Mouse (Mus musculus) adrenal gland, adult 8-10 months (tissue): ENCODE data around the gene Nfix. TPM values are rescaled to one million over a fixed set of nuclear protein-coding genes. Genes with fewer than 3 reads are reported as not detected.
"Not testable (repeated sequence)": the region's sequence is repeated elsewhere in the genome, so short reads cannot be mapped to it uniquely, and the experiment has no call there.

Experiments
- DNase-seq: peaks from one replicate; pipeline ENCODE4 v3.0.0; 2022
- total RNA-seq, 4 experiments: library from RNA; stranded (reverse); gene quantifications; 2 replicates each; pipeline ENCODE4 v1.2.4; 2022

The Nfix gene
- total RNA-seq, 4 experiments from 2014 or later = 99.6 to 150 (median 117) TPM

DNA sequence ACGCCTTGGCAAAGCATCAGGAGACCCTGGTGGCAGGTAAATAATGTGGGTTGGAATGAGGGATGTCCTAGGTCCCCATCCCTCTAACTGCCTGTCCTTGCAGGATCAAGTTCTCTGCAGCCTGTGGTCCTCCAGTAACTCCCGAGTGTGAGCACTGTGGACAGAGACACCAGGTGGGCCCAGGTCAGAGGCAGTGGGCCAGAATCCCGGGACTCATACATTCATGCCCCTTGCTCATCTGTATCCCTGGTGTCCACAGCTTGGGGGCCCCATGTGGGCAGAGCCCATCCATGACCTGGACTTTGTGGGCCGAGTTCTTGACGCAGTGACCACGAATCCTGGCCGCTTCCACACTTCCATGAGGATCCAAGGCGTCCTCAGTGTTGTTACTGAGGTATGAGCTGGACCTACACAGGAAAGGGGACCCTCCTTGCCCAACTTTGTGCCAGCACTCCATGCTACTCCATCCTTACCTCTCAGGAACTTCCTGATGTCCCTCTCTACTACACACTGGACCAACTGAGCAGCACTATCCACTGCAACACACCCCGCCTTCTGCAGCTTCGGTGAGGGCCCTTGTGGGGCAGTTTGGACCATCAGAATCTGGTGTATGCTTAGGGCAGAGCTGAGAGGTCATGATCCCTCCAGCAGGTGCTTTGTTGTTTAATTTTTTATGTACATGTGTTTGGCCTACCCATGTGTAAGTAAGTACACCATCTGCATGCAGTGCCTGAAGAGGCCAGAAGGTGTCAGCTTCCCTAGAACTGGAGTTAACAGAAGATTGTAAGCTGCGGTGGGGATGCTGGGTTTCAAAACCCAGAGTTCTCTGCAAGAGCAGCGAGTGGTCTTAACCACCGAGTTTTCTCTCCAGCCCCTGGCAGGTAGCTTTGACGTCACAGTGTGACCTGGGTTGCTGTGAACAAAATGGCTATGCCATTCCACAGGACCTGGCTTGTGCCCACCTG is 102.7 kb downstream of the Nfix start:
- no peak for DNase-seq

DNA sequence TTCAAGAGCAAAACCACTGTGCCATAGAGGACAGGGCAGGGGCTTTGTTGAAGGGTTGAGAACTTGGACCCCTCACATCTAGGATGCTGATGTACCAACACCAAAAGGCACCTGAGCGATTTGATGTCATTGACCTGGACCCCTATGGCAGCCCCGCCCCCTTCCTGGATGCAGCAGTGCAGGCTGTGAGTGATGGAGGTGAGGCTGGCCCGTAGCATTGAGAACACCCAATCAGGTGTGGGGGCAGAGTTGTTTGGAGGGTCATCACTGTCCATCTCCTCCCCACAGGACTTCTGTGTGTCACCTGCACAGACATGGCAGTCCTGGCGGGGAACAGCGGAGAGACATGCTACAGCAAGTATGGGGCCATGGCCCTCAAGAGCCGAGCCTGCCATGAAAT is 105.0 kb downstream of the Nfix start:
- DNase-seq = no peak

DNA sequence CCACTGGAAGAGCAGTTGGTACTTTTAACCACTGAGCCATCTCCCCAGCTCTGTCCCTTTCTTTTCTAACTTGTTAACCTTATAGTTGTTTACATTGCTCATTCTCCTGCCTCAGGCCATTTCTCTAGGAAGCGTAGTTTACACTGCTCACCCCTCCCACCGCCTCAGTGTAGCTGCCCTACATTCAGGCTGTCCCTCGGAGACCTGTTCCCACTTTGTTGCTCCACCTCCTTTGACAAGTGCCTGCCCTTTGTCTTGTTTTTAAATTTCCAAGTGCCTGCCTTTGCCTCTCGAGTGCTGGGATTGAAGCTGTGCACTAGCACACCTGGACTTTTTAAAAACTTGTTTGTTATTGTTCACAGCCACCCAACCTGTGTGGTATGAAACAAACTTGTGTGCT is 106.8 kb downstream of the Nfix start:
- no peak for DNase-seq

DNA sequence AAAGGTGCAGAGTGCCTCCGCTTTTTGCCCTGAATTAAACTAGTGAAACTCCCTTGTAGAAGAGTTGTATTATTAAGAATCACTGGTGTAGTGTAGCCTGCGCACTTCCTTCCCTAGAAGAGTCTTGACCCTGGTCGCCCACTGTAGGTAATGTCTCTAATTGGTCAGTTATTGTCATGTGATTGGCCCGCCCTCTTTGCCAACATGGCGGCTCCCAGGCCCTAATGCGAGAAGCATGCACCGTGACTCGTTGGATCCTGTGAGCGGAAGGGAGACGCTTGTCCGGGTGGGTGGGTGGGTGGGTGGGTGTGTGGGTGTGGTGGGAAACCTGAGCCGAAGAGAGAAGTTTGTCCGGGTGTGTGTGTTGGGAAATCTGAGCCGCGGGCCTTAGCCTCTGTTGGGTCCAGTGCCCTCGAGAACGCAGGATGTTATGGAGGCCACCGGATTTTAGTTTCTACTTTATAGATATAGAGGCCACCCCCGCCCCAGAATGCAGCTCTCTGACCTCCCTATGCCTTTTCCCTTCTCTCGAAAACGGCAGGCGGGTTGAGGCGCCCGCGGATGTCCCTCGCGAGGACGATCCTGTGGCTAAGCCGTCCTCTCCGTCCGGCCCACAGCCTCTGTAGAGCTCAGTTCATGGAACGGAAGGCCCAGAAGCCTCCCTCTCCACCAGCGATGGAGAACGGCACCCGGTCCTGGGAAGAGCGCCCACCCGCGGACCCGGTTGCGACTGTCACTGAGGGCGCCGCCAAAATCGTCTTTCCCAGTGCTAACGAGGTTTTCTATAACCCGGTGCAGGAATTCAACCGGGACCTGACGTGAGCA is 110.8 kb downstream of the Nfix start:
- DNase-seq = peak; percentile 89

DNA sequence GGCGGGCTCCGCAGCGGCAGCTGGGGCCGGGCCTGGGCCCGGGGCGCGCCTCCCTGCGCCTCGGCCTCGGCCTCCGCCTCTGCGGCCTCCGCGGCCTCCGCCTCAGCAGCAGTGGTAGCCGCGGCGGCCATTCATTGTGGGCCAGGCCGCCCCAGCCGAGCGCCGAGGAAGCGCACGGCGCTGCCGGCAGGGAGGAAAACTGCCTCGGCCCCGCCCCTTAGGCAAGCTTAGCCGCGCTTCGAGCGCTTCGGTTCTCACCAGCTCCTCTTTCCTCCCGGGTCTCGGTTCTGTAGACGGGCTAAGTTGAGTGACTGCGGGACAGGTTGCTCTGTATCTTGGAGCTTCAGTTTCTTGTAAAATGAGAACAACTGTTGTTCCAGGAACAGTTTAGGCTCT is 112.4 kb downstream of the Nfix start, which contains the start of gene Nacc1:
Gene Nacc1, minus strand, starts transcription at position 158 of the 396 bp plus-strand sequence.
- DNase-seq = peak; percentile 84

DNA sequence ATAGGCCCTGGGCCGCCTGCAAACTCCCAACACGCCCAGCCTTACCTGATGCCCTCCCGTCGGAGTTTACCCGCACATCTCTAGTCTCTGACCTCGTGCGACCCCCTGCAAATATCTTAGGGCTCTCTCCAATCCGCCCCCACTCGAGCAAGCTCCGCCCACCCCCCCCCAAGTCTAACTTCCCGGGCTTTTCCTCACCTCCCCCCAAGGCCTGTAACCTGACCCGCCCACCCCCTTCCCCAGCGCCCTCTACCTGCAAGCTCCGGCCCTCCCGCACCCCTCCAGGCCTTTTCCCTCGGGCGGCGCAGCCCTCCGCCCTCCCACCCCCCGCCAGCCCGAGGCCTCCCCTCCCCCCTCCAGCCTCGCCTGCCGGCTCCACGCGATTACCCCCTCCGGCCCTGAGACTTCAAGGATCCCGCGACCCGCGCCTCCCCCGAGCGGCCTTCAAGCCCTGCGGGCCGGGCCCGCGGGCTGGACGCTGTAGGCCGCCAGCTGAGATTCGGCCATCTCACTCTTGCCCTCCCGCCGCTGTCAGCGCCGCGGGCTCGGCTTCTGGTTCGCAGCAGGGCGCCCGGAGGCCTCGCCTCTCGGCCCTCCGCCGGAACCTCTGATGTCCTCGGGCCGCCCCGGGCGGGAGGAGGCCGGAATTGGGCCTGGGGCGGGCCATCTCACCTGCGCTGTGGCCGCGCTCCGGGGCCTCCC is 113.0 kb downstream of the Nfix start:
- DNase-seq = no peak

DNA sequence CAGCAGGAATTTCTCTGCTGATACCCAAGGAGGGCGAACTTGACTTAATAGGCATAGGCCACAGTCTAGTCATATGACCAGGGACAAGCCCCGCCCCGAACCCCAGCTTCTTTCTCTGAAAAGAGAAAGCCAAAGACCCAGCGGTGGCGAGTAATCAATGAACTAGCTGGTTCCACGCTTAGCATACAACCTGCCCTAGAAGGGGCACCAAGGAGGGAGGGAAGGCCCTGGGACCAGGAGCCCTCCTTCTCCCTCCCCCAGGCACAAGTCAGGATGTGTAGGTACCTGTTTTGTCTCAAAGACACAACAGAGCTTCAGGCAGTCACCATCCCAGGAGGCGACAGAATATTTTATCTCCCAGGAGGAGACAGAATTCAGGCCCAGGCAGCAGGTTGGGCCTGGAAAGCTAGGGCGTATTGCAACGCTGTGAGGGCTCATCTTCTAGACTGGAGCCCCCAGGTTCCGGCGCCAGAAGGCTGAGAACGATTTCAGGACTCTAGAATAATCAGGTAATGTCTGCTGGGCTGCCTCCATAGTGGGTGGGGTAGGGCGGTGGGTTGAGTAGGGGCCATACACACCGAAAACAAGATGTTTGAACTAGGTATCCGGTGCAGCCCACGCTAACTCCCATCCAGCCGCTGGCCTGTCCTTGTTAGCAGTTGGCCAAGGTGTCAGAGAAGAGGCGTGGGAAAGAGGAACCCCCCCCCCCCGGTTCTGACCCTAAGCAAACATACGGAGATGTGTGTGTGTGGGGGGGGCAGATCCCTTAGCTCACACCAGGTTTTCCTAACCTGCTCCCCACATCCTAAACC is 113.7 kb downstream of the Nfix start, which contains the start of gene Trmt1:
Gene Trmt1, plus strand, starts transcription at position 117 of the 812 bp plus-strand sequence.
- no peak for DNase-seq

DNA sequence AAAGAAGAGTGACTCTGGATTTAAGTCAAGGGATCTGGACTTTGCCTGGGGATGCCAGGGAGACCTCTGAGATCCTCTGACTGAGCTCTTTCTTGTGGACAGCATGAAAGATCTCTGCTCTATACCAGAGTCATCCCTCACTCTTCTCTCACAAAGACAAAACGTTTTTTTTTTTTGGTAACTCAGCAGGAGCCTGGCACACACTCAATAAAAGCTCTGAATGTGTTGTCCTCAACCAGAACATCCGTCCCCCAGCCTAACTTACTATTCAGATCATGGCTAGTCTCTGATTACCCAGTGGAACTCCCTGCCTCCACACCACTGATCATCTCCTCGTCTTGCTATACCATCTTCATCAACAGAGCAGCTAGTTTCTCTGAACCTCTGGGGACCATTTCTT is 115.6 kb downstream of the Nfix start:
- no peak for DNase-seq

DNA sequence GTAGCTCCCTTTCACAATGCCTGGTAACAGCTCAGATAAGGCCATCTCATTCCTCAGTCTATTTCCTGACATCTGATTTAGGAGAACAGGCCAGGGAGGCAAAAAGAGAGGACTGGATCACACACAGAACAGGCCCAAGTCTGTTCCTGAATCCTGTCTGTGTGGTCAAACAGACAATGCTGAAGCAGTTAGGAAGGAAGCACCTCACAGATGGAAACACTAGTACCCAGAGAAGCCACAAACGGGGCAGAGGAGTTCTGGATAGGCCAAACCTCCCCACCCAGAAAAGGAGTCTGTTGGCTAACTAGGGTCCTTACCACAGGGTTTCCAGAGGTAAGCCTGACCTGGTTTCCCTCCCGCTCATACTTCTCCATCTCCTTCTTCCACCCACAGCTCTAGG is 117.9 kb downstream of the Nfix start:
- no peak for DNase-seq

DNA sequence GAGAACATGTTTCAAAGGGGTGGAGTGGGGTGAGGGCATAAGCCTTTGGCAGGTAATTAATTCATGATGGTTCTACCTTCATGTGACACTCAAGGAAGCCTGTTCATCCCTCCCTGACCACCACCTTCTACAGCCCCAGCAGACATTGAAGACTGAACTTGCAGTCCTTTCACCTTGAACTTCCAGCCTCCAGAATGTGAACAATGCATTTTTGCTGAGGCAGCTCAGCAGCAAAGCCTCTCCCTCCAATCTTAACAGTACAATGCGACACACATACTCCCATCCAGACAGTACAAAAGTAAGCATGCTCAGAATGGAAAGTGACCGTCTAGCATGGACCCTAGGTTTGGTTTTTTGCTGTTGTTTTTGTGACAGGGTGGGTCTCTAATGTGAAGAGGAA is 118.7 kb downstream of the Nfix start:
- no peak for DNase-seq

DNA sequence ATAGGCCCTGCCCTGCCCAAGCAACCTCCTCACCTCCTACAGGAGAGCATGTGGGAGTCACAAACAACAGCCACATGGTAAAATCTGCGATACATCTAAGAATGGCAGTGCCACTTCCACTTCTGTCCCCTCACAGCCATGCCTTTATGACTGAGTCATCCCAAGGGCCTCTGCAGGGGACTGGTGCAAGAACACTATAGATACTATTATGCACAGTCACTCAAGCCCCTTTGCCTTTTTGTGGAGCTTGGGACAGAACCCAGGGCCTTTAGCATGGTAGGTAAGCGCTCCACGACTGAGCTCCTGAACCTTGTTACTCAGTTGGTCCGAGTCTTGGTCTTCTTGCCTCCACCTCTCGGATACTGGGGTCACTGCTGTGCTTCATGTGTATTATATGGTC is 122.8 kb downstream of the Nfix start:
- DNase-seq = no peak

DNA sequence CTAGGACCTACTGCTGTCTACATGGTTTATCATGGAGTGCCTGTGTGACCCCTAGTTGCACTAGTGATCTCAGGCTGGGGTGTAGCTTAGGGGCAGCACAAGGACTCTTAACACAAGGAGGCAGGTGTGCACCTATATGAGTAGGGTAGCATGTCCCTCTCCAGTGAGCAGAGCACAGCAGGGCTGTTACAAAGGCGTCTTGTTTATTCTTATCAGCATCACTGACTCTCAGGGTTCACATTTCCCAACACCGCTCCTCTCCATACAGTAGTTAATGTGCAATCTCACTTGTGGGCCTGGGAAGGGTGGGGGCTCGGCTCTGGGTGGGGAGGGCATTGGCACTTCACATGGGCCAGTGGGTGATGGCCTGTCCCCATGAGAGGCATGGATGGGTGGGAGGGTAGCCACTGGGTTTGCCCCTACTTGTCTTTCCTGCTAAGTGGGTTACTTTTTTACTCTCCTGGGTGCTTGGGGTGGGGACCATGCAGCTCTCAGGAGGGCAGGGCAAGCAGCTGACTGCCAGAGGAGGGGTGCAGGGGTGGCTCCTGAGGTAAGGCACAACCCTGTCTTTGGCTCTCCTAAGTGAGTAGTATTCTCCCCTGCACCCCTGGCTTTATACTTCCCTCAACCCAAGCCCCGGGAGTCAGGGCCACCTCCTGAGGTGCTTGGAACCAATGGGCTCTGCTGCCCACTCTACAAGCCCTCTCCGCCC is 129.7 kb downstream of the Nfix start:
- not testable (repeated sequence) for DNase-seq

DNA sequence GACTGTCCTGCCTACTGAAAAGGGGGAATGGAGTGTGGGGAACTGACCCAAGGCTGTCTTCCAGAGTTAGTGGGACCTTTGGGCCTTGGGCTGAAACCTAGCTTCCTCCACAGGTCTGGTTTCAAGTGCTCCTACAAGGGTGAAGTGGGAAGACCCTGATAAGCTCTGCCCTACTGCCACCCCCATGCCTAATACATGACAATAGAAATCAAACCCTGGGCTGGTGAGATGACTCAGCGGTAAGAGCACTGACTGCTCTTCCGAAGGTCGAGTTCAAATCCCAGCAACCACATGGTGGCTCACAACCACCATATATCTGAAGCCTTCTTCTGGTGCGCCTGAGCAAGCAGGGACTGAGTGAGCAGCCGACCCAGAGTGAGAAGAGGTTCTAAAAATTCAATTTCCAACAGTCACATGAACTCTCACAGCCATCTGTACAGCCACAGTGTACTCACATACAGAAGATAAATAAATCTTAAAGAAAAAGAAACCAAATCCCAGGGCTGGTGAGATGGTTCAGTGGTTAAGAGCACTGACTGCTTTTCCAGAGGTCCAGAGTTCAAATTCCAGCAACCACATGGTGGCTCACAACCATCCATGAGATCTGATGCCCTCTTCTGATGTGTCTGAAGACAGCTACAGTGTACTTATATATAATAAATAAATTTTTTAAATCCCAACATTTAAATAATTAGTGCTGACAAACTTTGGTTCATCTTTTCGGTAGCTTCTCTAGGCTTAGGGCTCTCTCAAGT is 131.2 kb downstream of the Nfix start:
- DNase-seq = no peak

DNA sequence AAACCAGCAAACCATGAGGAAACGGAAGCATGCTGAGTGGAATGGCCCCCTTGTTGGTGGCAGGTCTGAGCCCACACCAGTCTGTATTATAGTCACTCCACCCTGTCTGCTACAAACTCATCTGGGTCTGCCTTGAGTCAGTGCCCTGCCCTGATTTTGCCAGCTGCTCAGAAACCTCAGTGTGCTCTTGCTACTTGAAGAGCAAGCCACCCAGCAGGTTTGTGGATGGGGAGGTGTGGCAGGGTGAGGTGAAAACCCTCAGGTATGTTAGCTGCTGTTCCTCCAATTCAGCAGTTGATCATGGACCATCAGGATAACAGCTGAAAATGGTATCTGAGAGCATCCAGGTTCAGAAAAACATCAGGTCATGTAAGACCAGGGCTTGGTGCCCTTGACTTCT is 132.1 kb downstream of the Nfix start:
- no peak for DNase-seq

DNA sequence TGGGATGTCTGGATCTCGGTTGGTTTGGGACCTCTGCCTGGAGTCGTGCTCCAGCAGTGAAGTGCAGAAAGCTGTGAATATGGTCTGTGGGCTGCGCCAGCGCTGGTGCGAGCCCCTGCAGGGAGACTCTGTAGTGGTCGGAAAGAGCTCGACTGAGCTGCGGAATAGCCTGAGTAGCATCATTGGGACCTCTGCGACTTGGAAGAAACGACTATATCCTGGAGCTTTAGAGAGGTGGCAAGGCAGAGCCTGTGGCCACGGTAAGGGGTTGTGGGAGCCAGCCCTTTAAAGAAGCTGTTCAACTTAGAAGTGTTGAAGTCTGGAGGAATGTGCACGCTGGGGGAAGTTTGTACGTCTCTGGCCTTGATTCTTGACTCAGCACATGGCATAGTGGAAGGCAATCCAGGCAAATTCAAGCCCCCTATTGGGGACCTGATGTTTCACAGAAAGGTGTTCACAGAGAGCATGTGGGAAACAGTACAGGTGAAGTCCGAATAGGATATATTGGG is 134.7 kb downstream of the Nfix start:
- no peak for DNase-seq

DNA sequence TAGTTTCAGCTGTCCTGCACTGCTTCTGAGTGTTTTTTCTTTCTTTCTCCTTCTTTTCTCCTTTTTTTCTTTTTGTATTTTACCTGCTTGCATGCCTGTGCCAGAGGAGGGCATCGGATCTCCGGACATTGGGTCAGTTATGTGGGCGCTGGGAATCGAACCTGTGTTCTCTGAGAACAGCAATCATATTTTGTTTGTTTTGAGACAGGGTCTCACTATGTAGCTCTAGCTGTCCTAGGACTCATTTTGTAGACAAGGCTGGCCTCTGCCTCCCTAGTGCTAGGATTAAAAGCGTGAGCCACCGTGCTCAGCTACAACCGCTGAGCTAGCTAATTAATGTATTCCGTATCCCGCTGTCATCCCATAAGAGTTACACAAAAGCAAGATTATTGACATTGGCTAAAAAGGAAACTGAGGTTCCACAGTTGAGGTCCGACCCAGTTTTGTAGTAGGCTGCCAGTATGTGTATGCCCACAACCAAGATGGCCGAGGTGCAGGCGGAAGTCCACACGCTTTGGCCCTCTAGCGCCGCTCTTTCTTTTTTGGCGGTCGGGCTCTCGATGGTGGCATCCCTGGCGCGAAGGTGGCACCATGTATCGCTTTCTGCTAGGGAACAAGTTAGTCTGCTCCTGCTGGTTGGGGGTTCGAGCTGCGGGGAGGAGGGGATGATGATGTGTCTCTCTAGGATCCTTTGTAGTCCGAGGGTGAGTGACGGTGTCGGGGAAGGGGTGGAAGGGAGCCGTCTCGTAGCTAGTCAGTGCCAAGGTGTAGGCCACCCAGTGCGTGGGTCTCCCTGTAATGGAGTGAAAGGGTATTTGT is 135.4 kb downstream of the Nfix start:
- peak; percentile 76 for DNase-seq

DNA sequence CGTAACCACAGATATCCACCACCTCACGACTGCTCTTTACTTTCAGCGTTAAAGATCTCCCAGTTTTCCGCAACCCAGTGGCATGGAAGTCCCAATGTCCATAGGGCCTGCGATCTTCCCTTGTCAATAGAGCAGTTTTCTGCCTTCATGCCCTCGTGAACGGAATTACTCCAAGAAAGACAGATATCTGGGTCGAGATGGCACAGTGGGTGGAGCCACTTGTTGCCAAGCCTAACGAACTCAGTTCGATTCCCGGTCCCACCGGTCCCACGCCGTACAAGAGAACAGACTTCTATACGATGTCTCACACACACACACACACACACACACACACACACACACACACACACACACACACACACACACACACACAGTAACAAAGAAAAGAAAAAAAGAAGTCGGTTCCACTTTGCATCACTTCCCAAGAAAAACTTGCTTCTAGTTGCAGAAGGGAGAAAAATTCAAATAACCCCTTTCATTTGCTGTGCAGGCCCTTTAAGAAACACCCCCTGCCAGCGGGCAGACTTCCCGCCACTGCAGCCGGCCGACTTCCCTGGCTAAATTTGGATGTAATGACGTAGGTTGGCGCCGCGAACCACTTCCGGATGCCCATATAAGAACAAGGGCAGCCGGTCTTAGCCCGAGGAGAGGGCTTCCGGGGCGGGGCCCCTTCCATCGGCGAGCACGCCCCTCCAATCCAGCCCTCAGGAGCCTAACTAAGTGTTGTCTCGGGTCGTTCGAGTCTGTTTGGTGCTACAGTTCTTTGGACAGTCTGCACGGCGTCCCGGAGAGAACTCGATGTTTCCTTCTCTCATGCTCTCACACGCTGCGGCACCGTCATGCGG is 136.4 kb downstream of the Nfix start:
- peak; percentile 97 for DNase-seq

DNA sequence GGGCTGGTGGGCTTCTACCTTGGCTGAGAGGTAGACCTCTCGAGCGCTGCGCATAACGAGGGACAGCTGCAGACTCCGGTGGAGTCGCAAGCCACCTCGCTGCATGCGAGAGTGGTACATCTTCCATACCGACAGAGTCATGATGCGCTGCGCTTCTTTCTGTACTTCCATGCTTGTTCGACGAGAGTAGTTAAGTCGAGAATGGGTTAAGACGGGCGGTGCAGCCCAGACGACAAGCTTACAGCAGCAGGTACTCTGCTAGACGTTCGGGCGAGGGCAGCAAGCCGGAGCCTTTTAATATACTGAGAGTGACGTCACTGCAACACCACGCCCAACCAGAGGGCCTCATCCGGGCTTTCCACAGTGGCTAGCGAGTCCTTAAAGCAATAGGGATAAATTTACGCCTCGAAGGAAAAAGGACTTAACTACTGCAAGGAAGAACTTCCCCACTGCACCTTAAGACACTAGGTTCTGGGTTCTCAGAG is 137.5 kb downstream of the Nfix start, which contains the start of gene Ier2:
Gene Ier2, minus strand, starts transcription at position 272 of the 485 bp plus-strand sequence.
- peak; percentile 94 for DNase-seq
